Mouse (Mus musculus): ENCODE results near the gene Slc1a2.

DNA sequence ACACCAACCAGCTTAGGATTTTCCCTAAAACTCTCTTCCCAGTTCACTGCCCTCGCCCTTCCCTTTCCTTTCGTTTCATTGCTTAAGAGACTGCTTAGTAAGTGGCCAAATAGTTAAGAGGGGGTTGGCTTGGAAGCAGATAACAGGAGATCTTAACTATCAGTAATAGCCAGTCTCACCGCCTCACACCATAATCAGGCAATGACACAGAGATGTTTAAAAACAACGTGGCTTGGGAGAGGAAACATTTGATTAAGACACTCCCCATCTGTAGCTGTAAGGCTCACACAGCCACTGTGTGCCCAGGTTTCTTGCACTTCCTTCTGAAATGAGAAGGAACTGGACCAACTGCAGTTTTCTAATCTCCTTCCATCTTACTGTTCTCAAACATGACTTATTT, 127.2 kb downstream of the Slc1a2 start:
- TF ChIP-seq CTCF (IDR thresholded peaks at IDR 0.05): no peak
- no peak for TF ChIP-seq POLR2A (IDR thresholded peaks at IDR 0.05; ENCODE audit: insufficient read depth, low read depth, low read length)

Data from heart, adult 2 months (tissue).